Mouse (Mus musculus) large intestine, adult 2 months (tissue): ENCODE measurements at regions not wholly inside any gene's neighbourhood (a gene's known extent, or its start where the extent isn't known, plus 50 kb on each side); places are given as distances from the start of the nearest gene placed in this dataset.
"Not testable (repeated sequence)": the region's sequence is repeated elsewhere in the genome, so short reads cannot be mapped to it uniquely, and the experiment has no call there.

ENCODE experiments used
- DNase-seq: peaks from one replicate; pipeline ENCODE4 v3.0.0-alpha.2; 2012; ENCODE audit warnings: low read depth, low spot score
- WGBS: fragments of 180-500 bp; shearing (Covaris S2); methylation state at CpG from one replicate; pipeline ENCODE4 v1.1.7; 2018; 5-methylcytosine and 5-hydroxymethylcytosine counted together

- 40% methylated on average over 1 of the region's 1 CpGs for WGBS
These were observed 100.8 kb upstream of the Klf3 start for GRCm38 (mm10) chr5:64702404-64702803.

GRCm38 (mm10) chr5:64703091-64703872, 99.9 kb upstream of the Klf3 start:
- WGBS = 22% methylated on average over 9 of the region's 9 CpGs
- no peak for DNase-seq

More at GRCm38 (mm10) chr5:64702404-64702803, 100.8 kb upstream of the Klf3 start:
- not testable (repeated sequence) for DNase-seq

- DNase-seq = no peak
- WGBS = 14% methylated on average over 7 of the region's 7 CpGs
These were observed 99.0 kb upstream of the Klf3 start for GRCm38 (mm10) chr5:64704144-64704543.

- no peak for DNase-seq
- WGBS = 66% methylated on average over 3 of the region's 3 CpGs
These were observed 96.6 kb upstream of the Klf3 start for GRCm38 (mm10) chr5:64706586-64706985.

- 62% methylated on average over 4 of the region's 4 CpGs for WGBS
- DNase-seq = no peak
These were observed 94.0 kb upstream of the Klf3 start for GRCm38 (mm10) chr5:64709146-64709545.

- DNase-seq = peak; percentile 85
- 35% methylated on average over 3 of the region's 3 CpGs for WGBS
These were observed 93.0 kb upstream of the Klf3 start for GRCm38 (mm10) chr5:64710236-64710635.

GRCm38 (mm10) chr5:64710968-64711367, 92.2 kb upstream of the Klf3 start:
- no peak for DNase-seq
- 31% methylated on average over 4 of the region's 4 CpGs for WGBS

- 42% methylated on average over 10 of the region's 10 CpGs for WGBS
- DNase-seq = no peak
These were observed 89.0 kb upstream of the Klf3 start for GRCm38 (mm10) chr5:64714221-64714653.

GRCm38 (mm10) chr5:64714710-64715109, 88.5 kb upstream of the Klf3 start:
- 52% methylated on average over 7 of the region's 7 CpGs for WGBS
- no peak for DNase-seq

GRCm38 (mm10) chr5:64716551-64716950, 86.6 kb upstream of the Klf3 start:
- 88% methylated on average over 4 of the region's 4 CpGs for WGBS
- no peak for DNase-seq

- no peak for DNase-seq
These were observed 81.0 kb upstream of the Klf3 start for GRCm38 (mm10) chr5:64722211-64722610.

GRCm38 (mm10) chr5:64727847-64728246, 75.3 kb upstream of the Klf3 start:
- 70% methylated on average over 2 of the region's 2 CpGs for WGBS
- DNase-seq = no peak

GRCm38 (mm10) chr5:64732356-64732755, 70.8 kb upstream of the Klf3 start:
- DNase-seq = no peak
- 83% methylated on average over 3 of the region's 3 CpGs for WGBS

- DNase-seq = no peak
These were observed 66.2 kb upstream of the Klf3 start for GRCm38 (mm10) chr5:64736985-64737384.

GRCm38 (mm10) chr5:64738096-64738780, 65.0 kb upstream of the Klf3 start:
- no peak for DNase-seq
- WGBS = 71% methylated on average over 11 of the region's 11 CpGs

- no peak for DNase-seq
- 74% methylated on average over 10 of the region's 10 CpGs for WGBS
These were observed 64.3 kb upstream of the Klf3 start for GRCm38 (mm10) chr5:64738781-64739310.

- WGBS = 58% methylated on average over 15 of the region's 15 CpGs
- no peak for DNase-seq
These were observed 63.6 kb upstream of the Klf3 start for GRCm38 (mm10) chr5:64739311-64740261.

GRCm38 (mm10) chr5:64744041-64744440, 59.1 kb upstream of the Klf3 start:
- 59% methylated on average over 4 of the region's 4 CpGs for WGBS
- DNase-seq = no peak

- WGBS = 94% methylated on average over 5 of the region's 5 CpGs
- no peak for DNase-seq
These were observed 58.7 kb upstream of the Klf3 start for GRCm38 (mm10) chr5:64744455-64744854.

GRCm38 (mm10) chr5:64747461-64747860, 55.7 kb upstream of the Klf3 start:
- peak; percentile 42 for DNase-seq
- 38% methylated on average over 1 of the region's 1 CpGs for WGBS
